Mouse (Mus musculus) gastrocnemius, adult 8-10 months (tissue): ENCODE results near the gene Actrt3. TPM values are rescaled to one million over a fixed set of nuclear protein-coding genes. Genes with fewer than 3 reads are reported as not detected.

ENCODE experiments used
- DNase-seq, 2 experiments: peaks; one replicate each; pipeline ENCODE4 v3.0.0; 2022; ENCODE audit warnings: low spot score in 2 of 2
- total RNA-seq, 4 experiments: library from RNA; stranded (reverse); gene quantifications; 2 replicates each; pipeline ENCODE4 v1.2.4; 2022

The Actrt3 gene
- not detected for total RNA-seq

DNA sequence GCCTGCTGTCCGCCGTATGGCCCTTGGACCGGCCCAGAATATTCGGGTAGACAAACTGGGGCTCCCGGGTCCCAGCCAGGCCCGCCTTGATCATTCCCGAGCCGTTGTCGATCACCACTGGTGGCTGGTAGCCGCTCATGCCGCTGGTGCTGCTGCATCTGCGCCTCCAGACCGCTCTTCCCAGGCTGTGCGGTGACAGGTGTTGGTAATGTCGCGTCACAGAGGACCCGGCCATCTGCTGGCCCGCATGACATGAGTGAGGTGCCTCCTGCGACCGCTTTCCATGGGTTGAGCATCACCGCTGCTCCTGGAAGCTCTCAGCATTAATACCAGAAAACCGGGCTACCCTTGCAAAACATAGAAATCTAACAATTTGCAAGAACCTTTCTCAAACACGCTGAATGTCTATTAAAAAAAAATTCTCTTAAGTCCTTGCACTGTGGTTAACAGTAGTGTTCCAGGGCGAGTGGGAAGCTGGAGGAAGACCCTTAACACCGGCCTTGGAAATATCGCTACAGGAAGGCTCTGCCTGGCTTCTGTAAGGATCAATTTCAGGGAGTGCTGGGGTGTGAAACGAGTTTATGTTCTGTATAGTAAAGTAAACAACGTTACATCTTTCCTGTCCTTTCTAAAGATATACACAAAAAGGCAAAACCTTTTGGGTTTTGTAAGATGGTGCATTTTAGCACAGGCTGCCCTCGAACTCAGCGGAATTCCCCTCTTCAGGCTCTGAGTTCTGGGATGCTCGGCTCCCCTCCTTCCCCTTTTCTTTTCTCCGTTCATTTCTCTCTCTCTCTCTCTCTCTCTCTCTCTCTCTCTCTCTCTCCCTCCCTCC is at the start of gene Actrt3:
Gene Actrt3, minus strand, starts transcription at position 229 of the 835 bp plus-strand sequence.
- DNase-seq: peak in 1 of 2 experiments; percentile 20

DNA sequence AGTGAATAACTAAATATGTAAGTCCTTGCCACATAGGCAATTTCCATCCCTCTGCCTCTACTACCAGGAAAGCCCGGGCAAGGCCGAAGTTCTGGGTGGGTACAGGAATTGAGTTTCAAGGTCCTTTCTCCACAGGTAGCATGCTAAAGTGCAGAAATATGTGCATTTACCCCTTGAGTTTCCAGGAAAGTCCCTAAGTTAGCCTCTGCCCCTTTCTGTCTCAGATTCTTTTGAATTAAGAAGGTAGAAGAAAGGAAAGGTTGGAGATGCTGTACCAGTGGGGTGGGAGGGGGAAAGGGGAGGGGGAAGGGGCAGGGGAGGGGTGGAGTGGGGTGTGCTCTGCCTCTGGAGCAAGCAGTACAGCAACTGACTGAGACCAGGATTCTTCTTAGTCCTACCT is 48.7 kb upstream of the Actrt3 start:
- DNase-seq: no peak

- DNase-seq: no peak
These were observed 47.8 kb upstream of the Actrt3 start, which contains the start of gene Lrrc34 for GRCm38 (mm10) chr3:30647440-30648090. TSS of gene Lrrc34 (minus strand) at chr3:30647869.

DNA sequence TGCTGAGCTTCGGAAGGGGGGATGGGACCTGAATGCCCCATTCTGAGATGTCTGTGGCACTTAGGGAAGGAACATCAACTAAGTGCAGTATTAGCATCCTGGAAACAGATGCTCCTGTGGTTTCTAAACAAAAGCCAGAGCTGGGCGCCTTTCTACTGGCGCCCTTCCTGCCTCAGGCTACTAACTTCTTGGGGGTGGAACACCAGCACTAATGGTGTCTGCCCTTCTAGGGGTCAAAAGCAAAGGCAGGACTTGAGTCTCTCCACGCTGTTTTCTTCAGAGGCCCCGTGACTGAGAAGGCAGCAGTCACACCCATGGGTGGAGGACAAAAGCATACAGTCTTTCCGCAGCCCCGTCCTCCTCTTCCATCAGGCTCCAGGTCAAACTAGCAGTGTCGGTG is 47.0 kb upstream of the Actrt3 start:
- DNase-seq: no peak

DNA sequence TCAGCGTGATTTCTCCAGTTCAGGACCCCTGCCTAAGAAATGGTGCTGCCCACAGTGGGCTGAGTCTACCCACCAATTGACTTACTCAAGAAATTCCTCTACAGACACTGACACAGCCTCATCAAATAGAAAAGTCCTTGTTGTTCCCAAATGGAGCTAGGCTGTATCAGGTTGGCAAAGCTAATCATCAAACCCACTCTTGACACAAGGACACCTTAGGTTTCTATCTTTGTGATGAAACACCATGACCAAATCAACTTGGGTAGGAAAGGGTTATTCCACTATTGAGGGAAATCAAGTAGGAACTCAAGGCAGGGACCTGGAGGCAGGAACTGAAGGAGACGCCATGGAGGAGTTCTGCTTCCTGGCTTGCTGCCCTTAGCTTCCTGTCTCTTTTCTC is 44.5 kb upstream of the Actrt3 start, which contains the start of gene Lrriq4:
Gene Lrriq4, plus strand, starts transcription at position 301 of the 400 bp plus-strand sequence.
- no peak for DNase-seq

DNA sequence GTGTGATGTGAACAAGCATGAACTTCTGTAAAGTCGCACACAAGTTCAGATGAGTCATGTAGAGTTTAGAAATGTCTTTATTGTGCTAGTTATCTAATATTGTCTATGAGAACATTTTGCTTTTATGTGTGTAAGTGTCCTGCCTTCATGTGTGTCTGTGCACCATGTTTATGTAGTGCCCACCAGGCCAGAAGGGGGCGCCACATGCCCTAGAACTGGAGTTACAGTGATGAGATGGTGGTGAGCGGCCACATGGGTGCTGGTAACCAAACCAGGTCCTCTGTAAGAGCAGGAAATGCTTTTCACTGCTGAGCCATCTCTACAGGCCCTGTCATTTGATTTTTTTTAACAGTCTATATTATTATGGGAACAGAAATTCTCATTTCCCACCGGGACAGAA is 35.9 kb upstream of the Actrt3 start:
- no peak for DNase-seq

DNA sequence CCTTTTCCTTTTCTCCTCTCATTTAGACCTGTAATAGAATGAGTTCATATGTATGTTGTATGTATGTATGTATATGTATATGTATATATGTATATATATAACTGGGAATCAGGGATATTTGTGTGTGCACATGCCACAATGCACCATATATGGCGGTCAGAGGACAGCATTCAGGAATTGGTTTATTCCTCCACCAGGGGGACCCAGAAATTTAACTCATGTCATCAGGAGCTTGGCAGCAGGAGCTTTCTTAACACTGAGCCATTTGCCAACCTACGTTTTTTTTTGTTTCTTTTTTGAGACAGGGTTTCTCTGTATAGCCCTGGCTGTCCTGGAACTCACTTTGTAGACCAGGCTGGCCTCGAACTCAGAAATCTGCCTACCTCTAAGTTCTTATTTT is 33.9 kb upstream of the Actrt3 start:
- no peak for DNase-seq

- DNase-seq: no peak
These were observed 20.4 kb upstream of the Actrt3 start for GRCm38 (mm10) chr3:30620132-30620531.

- DNase-seq: no peak
These were observed 11.2 kb upstream of the Actrt3 start for GRCm38 (mm10) chr3:30610930-30611329.

DNA sequence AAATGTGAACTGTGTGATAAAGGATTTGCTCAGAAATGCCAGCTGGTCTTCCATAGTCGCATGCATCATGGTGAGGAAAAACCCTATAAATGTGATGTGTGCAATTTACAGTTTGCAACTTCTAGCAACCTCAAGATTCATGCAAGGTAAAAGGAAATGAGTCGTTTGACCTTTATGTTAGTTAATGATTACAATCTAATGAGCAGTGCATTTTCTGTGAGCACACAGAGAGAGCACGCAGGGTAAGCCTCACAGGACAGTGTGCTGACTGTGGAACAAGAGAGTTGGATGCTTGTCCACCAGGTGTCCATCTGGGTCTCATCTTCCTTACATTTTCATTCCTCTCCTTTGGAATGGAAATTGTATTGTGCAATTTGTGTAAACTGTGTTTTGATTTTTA is 9.3 kb upstream of the Actrt3 start:
- no peak for DNase-seq

DNA sequence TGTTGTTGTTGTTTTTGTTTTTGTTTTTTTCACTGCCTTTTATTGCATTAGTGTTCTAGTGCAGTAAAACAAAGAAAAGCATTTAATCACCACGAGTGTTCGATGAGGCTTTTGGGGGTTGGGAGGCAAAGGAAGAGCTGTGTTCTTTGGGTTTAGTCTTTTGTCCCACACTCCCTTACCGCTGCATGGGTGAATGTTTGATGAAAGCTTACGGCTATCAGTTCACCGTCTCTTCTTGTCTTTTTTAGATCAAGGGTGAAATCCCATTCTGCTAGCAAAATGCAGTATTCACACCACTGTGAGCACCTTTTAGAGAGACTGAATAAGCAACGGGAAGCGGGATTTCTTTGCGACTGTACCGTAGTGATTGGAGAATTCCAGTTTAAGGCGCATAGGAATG is 3.5 kb upstream of the Actrt3 start:
- no peak for DNase-seq

DNA sequence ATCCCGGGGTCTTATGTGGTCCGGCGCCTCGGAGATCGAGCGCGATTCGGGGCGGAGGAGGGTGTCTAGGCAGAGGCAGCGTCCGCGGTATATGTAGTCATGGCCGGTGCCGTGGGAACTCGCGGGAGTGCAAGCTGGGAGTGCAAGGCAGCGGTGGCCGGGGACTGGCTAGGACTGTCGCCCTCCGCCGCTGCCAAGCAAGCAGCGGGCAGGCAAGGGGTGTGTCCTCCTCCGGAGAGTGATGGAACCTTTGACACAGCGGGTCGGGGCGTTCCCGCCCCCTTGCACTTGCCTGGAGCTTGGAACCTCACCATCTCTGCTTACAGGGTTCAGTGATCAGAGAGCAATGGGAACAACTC is 3.0 kb upstream of the Actrt3 start:
- DNase-seq: no peak

GRCm38 (mm10) chr3:30602065-30602739 is 2.5 kb upstream of the Actrt3 start, which contains the start of gene Mynn:
TSS of gene Mynn (plus strand) at chr3:30602065.
- peak; percentile 95 for DNase-seq

DNA sequence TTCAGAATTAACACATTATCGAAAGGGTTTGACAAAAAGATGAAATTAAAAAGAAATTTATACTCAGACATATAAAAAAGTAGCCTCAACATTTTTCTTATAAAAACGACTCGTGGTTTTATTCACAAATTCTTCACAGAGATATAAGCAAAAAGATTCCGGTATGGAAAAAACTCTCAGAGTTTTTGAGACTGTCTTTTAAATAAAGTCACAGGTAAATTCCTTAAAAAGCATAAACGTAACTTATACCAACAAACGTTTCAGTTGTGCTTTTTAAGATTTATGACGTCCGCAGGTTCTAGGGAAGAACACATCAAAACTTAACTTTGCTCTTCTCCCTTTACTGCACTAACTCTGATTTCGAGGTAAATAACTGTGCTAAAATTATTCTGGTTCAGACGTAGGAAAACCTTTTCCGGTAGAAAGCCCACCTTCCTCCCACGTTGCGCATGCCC is 1.9 kb upstream of the Actrt3 start:
- no peak for DNase-seq

GRCm38 (mm10) chr3:30601175-30601574 is 1.4 kb upstream of the Actrt3 start:
- peak; percentile 72 to 78 for DNase-seq

GRCm38 (mm10) chr3:30600717-30601116 is 978 bp upstream of the Actrt3 start:
- DNase-seq: peak in 1 of 2 experiments; percentile 18

DNA sequence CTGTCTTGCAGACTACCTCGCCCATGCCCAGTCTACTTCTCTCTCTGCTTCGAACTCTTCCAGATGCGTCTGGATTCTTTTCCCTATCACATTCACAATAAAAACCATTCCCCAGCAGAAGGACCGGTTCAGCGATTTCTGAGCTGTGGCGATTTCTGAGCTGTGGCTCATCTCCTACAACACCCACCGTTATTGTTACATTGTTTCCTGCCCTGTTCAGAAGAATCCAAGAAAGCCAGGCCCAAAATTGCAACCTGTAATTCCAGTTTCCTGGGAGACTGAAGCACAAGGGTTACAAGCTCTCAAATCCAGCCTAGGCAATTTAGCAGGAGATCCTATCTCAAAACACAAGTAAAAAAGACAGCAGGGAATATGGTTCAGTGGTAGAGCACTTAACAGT is 2.5 kb downstream of the Actrt3 start:
- no peak for DNase-seq

DNA sequence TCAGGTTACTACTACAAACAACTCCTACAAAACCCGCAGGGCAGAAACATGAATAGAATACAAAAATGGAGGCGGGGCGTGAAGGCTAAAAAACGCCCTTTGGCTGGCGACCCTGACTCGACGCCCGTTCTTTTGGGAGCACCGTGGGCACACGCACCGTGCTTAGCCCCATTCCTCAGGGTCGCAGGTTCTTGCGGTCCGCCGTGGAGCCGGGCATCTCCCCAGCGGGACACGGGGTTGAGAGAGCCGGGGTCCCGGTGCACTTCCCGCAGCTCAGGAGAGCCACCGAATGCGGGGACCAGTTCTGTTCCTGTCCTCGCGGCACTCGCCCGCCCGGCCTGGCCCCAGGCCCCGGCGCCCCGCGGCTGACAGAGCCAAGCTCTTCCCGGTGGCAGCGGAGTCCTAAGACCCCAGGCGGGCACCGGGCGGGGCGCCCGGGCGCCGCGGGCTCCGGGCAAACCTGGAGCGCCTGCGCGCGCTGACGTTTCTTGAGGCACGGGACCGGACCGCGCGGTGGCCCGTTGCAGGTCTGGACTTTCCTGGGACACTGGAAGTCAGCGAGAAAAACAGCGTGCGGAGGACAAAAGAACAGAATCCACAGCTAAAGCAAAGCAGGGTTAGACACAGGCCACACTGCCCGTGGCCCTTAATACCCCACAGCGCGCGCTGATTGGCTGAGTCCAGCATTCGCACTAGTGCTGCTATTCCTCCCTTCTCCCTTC is 4.5 kb downstream of the Actrt3 start:
- DNase-seq: peak in 1 of 2 experiments; percentile 17

- no peak for DNase-seq
These were observed 5.8 kb downstream of the Actrt3 start for GRCm38 (mm10) chr3:30593719-30594485.

GRCm38 (mm10) chr3:30592418-30592853 is 7.3 kb downstream of the Actrt3 start:
- DNase-seq: no peak
